Mouse (Mus musculus) embryonic facial prominence, embryonic 15.5 days (tissue): Measurements from ENCODE around the gene Irf2bp1. TPM values are rescaled to one million over a fixed set of nuclear protein-coding genes. Genes with fewer than 3 reads are reported as not detected.
A peak's percentile ranks its signal among the peaks of the same experiment; 100 is the strongest.

Experiments used
- ATAC-seq: fragments of 200-750 bp; cut with Nextera tagmentation; 2 replicates; pipeline ENCODE4 v1.8.0; 2017; ENCODE audit warnings: low read depth, moderate TSS enrichment; ENCODE audit not compliant: insufficient number of reproducible peaks, low FRiP score, low TSS enrichment
- H3K27ac ChIP-seq: fragments of 300-500 bp; sonication (generic); replicated peaks from 2 replicates; pipeline ENCODE4 v1.5.1; 2015; ENCODE audit warnings: mild to moderate bottlenecking, inconsistent platforms
- H3K27me3 ChIP-seq: fragments of 300-500 bp; sonication (generic); 2 replicates; pipeline ENCODE4 v1.6.1; 2015; ENCODE audit warnings: inconsistent platforms
- H3K36me3 ChIP-seq: fragments of 300-500 bp; sonication (generic); 2 replicates; pipeline ENCODE4 v1.6.1; 2015; ENCODE audit warnings: mild to moderate bottlenecking, inconsistent platforms
- H3K4me1 ChIP-seq: fragments of 300-500 bp; sonication (generic); 2 replicates; pipeline ENCODE4 v1.6.1; 2015; ENCODE audit warnings: inconsistent platforms
- H3K4me2 ChIP-seq: fragments of 300-500 bp; sonication (generic); replicated peaks from 2 replicates; pipeline ENCODE4 v1.6.1; 2015; ENCODE audit warnings: mild to moderate bottlenecking, inconsistent platforms
- H3K4me3 ChIP-seq: fragments of 300-500 bp; sonication (generic); replicated peaks from 2 replicates; pipeline ENCODE4 v1.5.1; 2015; ENCODE audit warnings: mild to moderate bottlenecking, inconsistent platforms
- H3K9ac ChIP-seq: fragments of 300-500 bp; sonication (generic); 2 replicates; pipeline ENCODE4 v1.6.1; 2015; ENCODE audit warnings: inconsistent platforms
- H3K9me3 ChIP-seq: fragments of 300-500 bp; sonication (generic); replicated peaks from 2 replicates; pipeline ENCODE4 v1.6.1; 2016; ENCODE audit warnings: inconsistent platforms
- WGBS: fragments of 180-500 bp; shearing (Covaris S2); methylation state at CpG from one replicate; pipeline ENCODE4 v1.1.7; 2015; 5-methylcytosine and 5-hydroxymethylcytosine counted together
- polyA plus RNA-seq: library from polyadenylated mRNA; unstranded; fragments of >200 nt; fragmentation: Nextera tagmentation; extraction: Ambion mirVana; gene quantifications from 2 replicates; pipeline ENCODE4 v1.2.1, GENCODE M21; 2015

Gene Irf2bp1
- polyA plus RNA-seq, 1 experiment from 2014 or later, result 32.2 TPM

DNA sequence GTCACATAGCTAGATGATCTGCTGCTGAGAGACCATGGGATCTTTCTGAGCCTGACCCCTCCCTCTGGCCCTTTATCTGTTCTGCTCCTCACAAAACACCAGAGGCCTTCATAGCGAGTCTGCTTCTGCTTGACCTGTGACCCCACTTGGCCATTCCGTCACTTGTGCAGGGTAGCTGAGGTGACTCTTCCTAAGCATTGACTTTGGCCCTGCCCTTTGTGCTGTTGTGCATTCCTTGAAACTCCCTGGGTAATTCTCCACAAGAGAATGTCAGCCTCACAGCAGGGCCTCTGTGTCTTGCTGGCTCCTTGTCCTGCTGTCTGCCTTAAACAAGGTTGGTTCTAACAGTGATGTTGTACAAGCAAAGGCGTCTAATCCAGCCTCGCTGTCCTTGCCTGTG is 27.8 kb downstream of the Irf2bp1 start:
- Histone ChIP-seq H3K9me3 (no peaks in the 10 kb centered on the region), H3K27ac (no peak overlapping the region), H3K36me3 (peaks cover 78% of the 10 kb centered on the region), H3K4me2 (no peak overlapping the region), H3K27me3 (no peaks in the 10 kb centered on the region), H3K4me3 (no peak overlapping the region), H3K9ac (no peak overlapping the region), H3K4me1 (0 out of 2 replicates have a peak, but pooled peaks cover 2% of the 10 kb centered on the region)
- ATAC-seq, result no peak
- 77% methylated on average over 4 of the region's 4 CpGs for WGBS

- H3K9me3 ChIP-seq, result no peaks in the 10 kb centered on the region
- H3K27ac ChIP-seq, result no peak overlapping the region
- no peak overlapping the region for H3K4me2 ChIP-seq
- H3K9ac ChIP-seq, result no peak overlapping the region
- H3K4me3 ChIP-seq, result no peak overlapping the region
- H3K4me1 ChIP-seq, result no peaks in the 10 kb centered on the region
- no peak for ATAC-seq
- 98% methylated on average over 6 of the region's 6 CpGs for WGBS
- H3K27me3 ChIP-seq, result no peaks in the 10 kb centered on the region
- peaks cover 99% of the 10 kb centered on the region for H3K36me3 ChIP-seq
These were observed 40.8 kb downstream of the Irf2bp1 start for GRCm38 (mm10) chr7:19044616-19045015.

GRCm38 (mm10) chr7:19046286-19047069 is 42.6 kb downstream of the Irf2bp1 start:
- no peak overlapping the region for H3K4me3 ChIP-seq
- peaks cover 99% of the 10 kb centered on the region for H3K36me3 ChIP-seq
- no peak for ATAC-seq
- H3K27me3 ChIP-seq, result no peaks in the 10 kb centered on the region
- no peaks in the 10 kb centered on the region for H3K9me3 ChIP-seq
- no peaks in the 10 kb centered on the region for H3K4me1 ChIP-seq
- WGBS, result 91% methylated on average over 11 of the region's 11 CpGs
- H3K27ac ChIP-seq, result no peak overlapping the region
- no peak overlapping the region for H3K4me2 ChIP-seq
- H3K9ac ChIP-seq, result no peak overlapping the region

GRCm38 (mm10) chr7:19048006-19048527 is 44.2 kb downstream of the Irf2bp1 start:
- H3K4me3 ChIP-seq, result no peak overlapping the region
- no peak overlapping the region for H3K9ac ChIP-seq
- 83% methylated on average over 14 of the region's 14 CpGs for WGBS
- no peaks in the 10 kb centered on the region for H3K9me3 ChIP-seq
- H3K36me3 ChIP-seq, result peaks cover 97% of the 10 kb centered on the region
- ATAC-seq, result no peak
- no peak overlapping the region for H3K27ac ChIP-seq
- no peaks in the 10 kb centered on the region for H3K4me1 ChIP-seq
- no peaks in the 10 kb centered on the region for H3K27me3 ChIP-seq
- H3K4me2 ChIP-seq, result no peak overlapping the region

GRCm38 (mm10) chr7:19049252-19049651 is 45.4 kb downstream of the Irf2bp1 start:
- 88% methylated on average over 5 of the region's 5 CpGs for WGBS
- Histone ChIP-seq H3K9me3 (no peaks in the 10 kb centered on the region), H3K36me3 (peaks cover 86% of the 10 kb centered on the region), H3K4me3 (no peak overlapping the region), H3K4me1 (peaks cover 6% of the 10 kb centered on the region), H3K27me3 (no peaks in the 10 kb centered on the region), H3K27ac (no peak overlapping the region), H3K4me2 (no peak overlapping the region), H3K9ac (no peak overlapping the region)
- no peak for ATAC-seq

DNA sequence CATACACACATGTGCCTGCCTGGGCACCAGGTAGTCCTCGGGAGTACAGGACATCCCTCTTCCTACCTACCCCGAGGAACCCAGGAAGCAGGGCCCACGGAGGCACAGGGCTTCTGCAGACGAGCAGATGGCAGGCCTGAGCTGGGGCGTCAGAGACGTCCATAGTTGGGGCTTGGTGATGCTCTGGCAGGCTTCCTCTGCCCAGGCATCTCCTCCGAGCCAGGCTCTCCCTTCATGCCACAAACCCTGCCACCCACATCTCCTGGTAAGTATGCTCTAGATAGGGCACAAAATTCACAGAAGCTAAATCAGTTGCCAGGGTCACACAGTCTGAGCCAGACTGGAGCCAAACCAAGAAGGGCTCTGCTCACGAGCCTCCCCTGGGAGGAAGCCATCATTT is 46.3 kb downstream of the Irf2bp1 start:
- WGBS, result 90% methylated on average over 8 of the region's 8 CpGs
- no peak overlapping the region for H3K27ac ChIP-seq
- no peaks in the 10 kb centered on the region for H3K27me3 ChIP-seq
- H3K36me3 ChIP-seq, result peaks cover 80% of the 10 kb centered on the region
- peaks cover 12% of the 10 kb centered on the region for H3K4me1 ChIP-seq
- no peak overlapping the region for H3K4me3 ChIP-seq
- no peak overlapping the region for H3K9ac ChIP-seq
- no peak overlapping the region for H3K4me2 ChIP-seq
- H3K9me3 ChIP-seq, result no peaks in the 10 kb centered on the region
- ATAC-seq, result no peak

DNA sequence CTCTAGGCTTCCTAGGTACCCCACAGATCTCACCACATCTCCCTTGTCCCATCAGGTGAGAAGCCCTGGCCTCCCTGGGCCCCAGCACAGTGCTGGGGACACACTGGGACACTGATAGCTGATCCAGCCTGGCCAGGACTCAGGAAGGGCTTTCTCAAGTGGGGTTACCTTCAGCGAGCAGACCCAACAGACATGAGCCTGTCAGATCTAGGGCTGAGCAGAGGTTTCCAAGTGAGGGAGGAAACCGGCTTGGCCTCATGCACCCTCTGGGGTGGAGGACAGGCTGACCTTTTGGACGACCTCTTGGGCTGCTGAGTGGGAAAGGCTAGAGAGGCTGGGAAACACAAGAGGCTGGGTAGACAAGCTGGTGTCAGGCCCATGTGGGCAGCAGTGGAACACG is 47.3 kb downstream of the Irf2bp1 start:
- no peak overlapping the region for H3K4me3 ChIP-seq
- no peaks in the 10 kb centered on the region for H3K27me3 ChIP-seq
- ATAC-seq, result no peak
- no peaks in the 10 kb centered on the region for H3K9me3 ChIP-seq
- no peak overlapping the region for H3K4me2 ChIP-seq
- WGBS, result 57% methylated on average over 4 of the region's 4 CpGs
- H3K36me3 ChIP-seq, result peaks cover 72% of the 10 kb centered on the region
- H3K27ac ChIP-seq, result no peak overlapping the region
- no peak overlapping the region for H3K9ac ChIP-seq
- peaks cover 12% of the 10 kb centered on the region for H3K4me1 ChIP-seq

DNA sequence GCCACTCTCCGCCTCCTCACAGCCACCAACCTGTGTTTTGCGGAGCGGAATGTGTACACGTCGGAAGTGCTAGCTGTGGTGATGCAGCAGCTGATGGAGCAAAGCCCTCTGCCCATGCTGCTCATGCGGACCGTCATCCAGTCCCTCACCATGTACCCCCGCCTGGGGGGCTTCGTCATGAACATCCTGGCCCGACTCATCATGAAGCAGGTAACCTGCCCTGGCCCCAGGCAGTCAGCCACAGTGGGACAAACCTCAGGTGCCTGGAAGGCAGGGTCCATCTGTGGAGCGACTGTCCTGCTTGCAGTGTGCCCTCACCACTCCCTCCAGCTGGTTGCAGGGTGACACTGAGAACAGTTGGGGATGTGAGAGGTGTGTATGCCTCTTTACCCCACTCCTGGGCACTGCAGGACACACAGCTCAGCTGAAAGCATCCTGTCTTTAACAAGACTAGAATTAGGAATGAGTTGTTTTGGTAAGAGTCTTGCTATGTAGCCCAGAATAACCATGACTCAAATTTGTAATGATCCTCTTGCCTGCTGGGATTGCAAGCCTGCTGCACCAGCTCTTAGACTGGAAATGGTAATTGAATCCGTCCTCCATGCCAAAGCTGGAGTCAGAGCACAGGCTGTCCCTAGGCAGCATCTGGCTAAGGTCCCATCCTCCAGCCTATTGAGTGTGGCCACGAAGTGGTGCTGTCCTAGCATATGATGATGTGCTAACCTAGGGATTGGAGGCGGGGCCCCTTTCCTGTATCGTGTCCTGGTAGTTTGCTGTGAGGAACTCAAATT is 48.7 kb downstream of the Irf2bp1 start:
- Histone ChIP-seq H3K36me3 (peaks cover 58% of the 10 kb centered on the region), H3K27me3 (no peaks in the 10 kb centered on the region)
- ATAC-seq, result no peak

GRCm38 (mm10) chr7:19053136-19053532 is 49.3 kb downstream of the Irf2bp1 start:
- Histone ChIP-seq H3K36me3 (peaks cover 52% of the 10 kb centered on the region), H3K9me3 (no peaks in the 10 kb centered on the region), H3K4me1 (peaks cover 12% of the 10 kb centered on the region), H3K4me3 (no peak overlapping the region), H3K4me2 (no peak overlapping the region), H3K9ac (no peak overlapping the region), H3K27me3 (no peaks in the 10 kb centered on the region), H3K27ac (no peak overlapping the region)
- WGBS, result 92% methylated on average over 7 of the region's 7 CpGs
- ATAC-seq, result no peak

More for the DNA sequence above, 48.7 kb downstream of the Irf2bp1 start:
- Histone ChIP-seq H3K9ac (no peak overlapping the region), H3K4me3 (no peak overlapping the region), H3K4me1 (peaks cover 12% of the 10 kb centered on the region), H3K27ac (no peak overlapping the region), H3K4me2 (no peak overlapping the region), H3K9me3 (no peaks in the 10 kb centered on the region)
- WGBS, result 85% methylated on average over 15 of the region's 15 CpGs

DNA sequence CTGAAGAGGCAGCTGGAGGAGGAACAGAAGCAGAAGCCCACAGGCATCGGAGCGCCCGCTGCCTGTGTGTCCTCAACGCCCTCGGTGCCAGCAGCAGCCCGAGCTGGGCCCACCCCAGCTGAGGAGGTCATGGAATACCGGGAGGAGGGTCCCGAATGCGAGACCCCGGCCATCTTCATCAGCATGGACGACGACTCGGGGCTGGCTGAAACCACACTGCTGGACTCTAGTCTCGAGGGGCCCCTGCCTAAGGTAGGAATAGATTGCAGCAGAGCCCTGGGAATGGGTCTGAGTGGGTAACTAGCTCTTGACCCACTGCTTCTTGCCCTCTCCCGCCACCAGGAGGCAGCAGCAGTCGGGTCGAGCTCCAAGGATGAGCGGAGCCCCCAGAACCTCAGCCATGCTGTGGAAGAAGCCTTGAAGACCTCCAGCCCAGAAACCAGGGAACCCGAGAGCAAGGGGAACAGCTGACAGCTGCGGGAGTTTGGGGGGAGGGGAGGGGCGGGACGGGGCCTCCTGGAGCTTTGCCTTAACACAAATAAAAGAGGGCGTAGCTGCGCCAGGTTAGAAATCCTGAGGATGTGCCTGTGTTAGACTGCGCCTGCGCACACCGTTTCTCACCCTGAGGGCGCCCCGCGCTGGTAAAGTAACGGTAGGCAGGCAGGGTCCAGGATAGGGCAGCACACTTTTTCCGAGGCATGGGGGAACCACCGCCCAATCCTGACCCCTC is 50.4 kb downstream of the Irf2bp1 start, which contains the start of gene Rsph6a:
Gene Rsph6a, plus strand, starts transcription at position 644 of the 730 bp plus-strand sequence.
- H3K9me3 ChIP-seq, result no peaks in the 10 kb centered on the region
- H3K36me3 ChIP-seq, result peaks cover 41% of the 10 kb centered on the region
- H3K27ac ChIP-seq, result no peak within 1 kb of the TSS
- peak within 1 kb of the TSS; percentile 28 for H3K4me2 ChIP-seq
- no peak within 1 kb of the TSS for H3K4me3 ChIP-seq
- peak; percentile 22; the same call in 1 of the 2 replicates for ATAC-seq
- no peak within 1 kb of the TSS for H3K9ac ChIP-seq
- H3K4me1 ChIP-seq, result peaks cover 12% of the 10 kb centered on the region
- no peaks in the 10 kb centered on the region for H3K27me3 ChIP-seq
- 30% methylated on average over 33 of the region's 33 CpGs for WGBS

DNA sequence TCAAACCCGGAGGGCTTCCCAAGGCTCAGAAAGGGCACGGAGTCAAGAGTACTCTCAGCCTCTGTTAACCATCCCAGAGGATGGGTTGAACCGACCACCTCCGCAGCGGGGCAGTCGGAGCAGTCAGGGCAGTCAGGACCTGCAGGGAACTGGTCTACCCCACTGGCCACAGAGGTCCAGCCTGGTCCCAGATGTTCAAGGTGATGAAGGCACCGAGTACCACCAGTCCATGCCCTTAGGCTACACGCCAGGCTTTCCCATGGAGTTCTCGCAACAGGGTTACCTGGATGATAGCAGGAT is 50.9 kb downstream of the Irf2bp1 start:
- Histone ChIP-seq H3K36me3 (peaks cover 36% of the 10 kb centered on the region), H3K9ac (no peak overlapping the region), H3K4me2 (peak overlapping the region; percentile 28), H3K27me3 (no peaks in the 10 kb centered on the region), H3K4me1 (peaks cover 12% of the 10 kb centered on the region), H3K4me3 (no peak overlapping the region), H3K27ac (no peak overlapping the region), H3K9me3 (no peaks in the 10 kb centered on the region)
- 70% methylated on average over 9 of the region's 9 CpGs for WGBS
- no peak for ATAC-seq
